ENCODE assay signal across 8 mouse cellular contexts in the genomic region with DNA sequence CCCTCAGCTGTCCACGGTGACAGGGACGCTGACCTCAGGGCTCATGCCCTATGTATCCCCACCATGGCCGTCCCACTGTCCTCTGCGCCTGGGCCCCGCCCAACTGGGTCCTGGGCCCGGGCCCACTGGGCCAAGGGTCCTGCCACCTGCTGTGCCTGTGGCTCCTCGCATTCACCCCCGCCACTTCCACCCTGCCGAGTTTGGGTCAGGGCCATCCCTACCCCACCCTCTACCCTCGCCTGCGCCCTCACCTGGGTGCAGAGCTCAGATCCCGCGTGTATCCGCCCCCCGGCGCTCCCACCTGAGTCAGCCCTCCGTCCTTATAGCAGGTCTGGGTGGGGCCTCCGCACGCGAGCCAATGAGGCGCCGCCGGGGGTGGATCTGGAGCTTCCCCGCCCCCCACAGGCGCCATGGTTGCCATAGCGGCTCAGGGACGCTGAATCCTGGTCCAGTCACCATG. TPM values are rescaled to one million over a fixed set of nuclear protein-coding genes. Genes with fewer than 3 reads are reported as not detected.
A peak's percentile ranks its signal among the peaks of the same experiment; 100 is the strongest.
DNase-seq lines count a peak whose midpoint lies in the region; ATAC-seq lines count a peak whose summit lies in the region.

Plin5 (minus strand) TSS at position 346 of the 460 bp plus-strand sequence.

- peaks cover 2% of the 10 kb centered on the region; the same call in 1 of the 2 replicates for H3K9me3 ChIP-seq in forebrain, embryonic 12.5 days
- peaks cover 3% of the 10 kb centered on the region for H3K9me3 ChIP-seq in heart, embryonic 16.5 days (replicated peaks; ENCODE audit: control insufficient read depth, low read length)
- H3K9me3 ChIP-seq in kidney, embryonic 16.5 days (ENCODE audit: low read length) = peaks cover 4% of the 10 kb centered on the region

- WGBS in forebrain, embryonic 12.5 days = 2% methylated on average over 27 of the region's 27 CpGs
- 1% methylated on average over 27 of the region's 27 CpGs for WGBS in heart, embryonic 16.5 days
- 2% methylated on average over 27 of the region's 27 CpGs for WGBS in kidney, embryonic 16.5 days

- no peak within 1 kb of the TSS for H3K27ac ChIP-seq in forebrain, embryonic 12.5 days
- no peak within 1 kb of the TSS for H3K27ac ChIP-seq in heart, embryonic 16.5 days (ENCODE audit: low read length)
- H3K27ac ChIP-seq in kidney, embryonic 16.5 days (ENCODE audit: low read length) = no peak within 1 kb of the TSS

- H3K36me3 ChIP-seq in forebrain, embryonic 12.5 days (replicated peaks) = no peaks in the 10 kb centered on the region
- no peaks in the 10 kb centered on the region for H3K36me3 ChIP-seq in heart, embryonic 16.5 days (ENCODE audit: control insufficient read depth, insufficient read depth)
- 0 out of 2 replicates have a peak, but pooled peaks cover 3% of the 10 kb centered on the region for H3K36me3 ChIP-seq in kidney, embryonic 16.5 days (ENCODE audit: insufficient read depth, low read length)

- H3K4me3 ChIP-seq in forebrain, embryonic 12.5 days (replicated peaks) = peak within 1 kb of the TSS; percentile 27
- peak within 1 kb of the TSS; percentile 47 for H3K4me3 ChIP-seq in heart, embryonic 16.5 days (ENCODE audit: low read length)
- peak within 1 kb of the TSS; percentile 48 for H3K4me3 ChIP-seq in kidney, embryonic 16.5 days (ENCODE audit: low read length)

- DNase-seq in ES-CJ7 (ENCODE audit: low read depth, low spot score) = peak; percentile 69
- DNase-seq in adrenal gland, adult 8-10 months = peak; percentile 74
- peak; percentile 70 for DNase-seq in lung, postnatal 10 days
- DNase-seq in right cerebral cortex, postnatal 4 days = peak; percentile 64
- no peak for DNase-seq in urinary bladder, postnatal 4 days (ENCODE audit: low spot score in 2 of 2)

- peaks cover 15% of the 10 kb centered on the region for H3K4me1 ChIP-seq in forebrain, embryonic 12.5 days
- peaks cover 14% of the 10 kb centered on the region for H3K4me1 ChIP-seq in heart, embryonic 16.5 days (ENCODE audit: control insufficient read depth, insufficient read depth, low read length)
- H3K4me1 ChIP-seq in kidney, embryonic 16.5 days (ENCODE audit: insufficient read depth, low read length) = peaks cover 21% of the 10 kb centered on the region

- peaks cover 69% of the 10 kb centered on the region for H3K27me3 ChIP-seq in forebrain, embryonic 12.5 days
- peaks cover 25% of the 10 kb centered on the region for H3K27me3 ChIP-seq in heart, embryonic 16.5 days (ENCODE audit: control insufficient read depth, insufficient read depth, low read length)
- peaks cover 49% of the 10 kb centered on the region for H3K27me3 ChIP-seq in kidney, embryonic 16.5 days (ENCODE audit: insufficient read depth, low read length)

- no peak within 1 kb of the TSS for H3K9ac ChIP-seq in forebrain, embryonic 12.5 days
- peak within 1 kb of the TSS; percentile 38 for H3K9ac ChIP-seq in heart, embryonic 16.5 days (ENCODE audit: low read length)
- H3K9ac ChIP-seq in kidney, embryonic 16.5 days (replicated peaks; ENCODE audit: low read length) = peak within 1 kb of the TSS; percentile 48; the same call in 1 of the 2 replicates

- peak within 1 kb of the TSS; percentile 52 for H3K4me2 ChIP-seq in forebrain, embryonic 12.5 days
- H3K4me2 ChIP-seq in heart, embryonic 16.5 days (ENCODE audit: low read depth, low read length) = peak within 1 kb of the TSS; percentile 66
- H3K4me2 ChIP-seq in kidney, embryonic 16.5 days (replicated peaks; ENCODE audit: low read depth, low read length) = peak within 1 kb of the TSS; percentile 71

- peak; percentile 42; the same call in 1 of the 2 replicates for ATAC-seq in forebrain, embryonic 12.5 days (ENCODE audit: low FRiP score)
- peak; percentile 42; the same call in 1 of the 2 replicates for ATAC-seq in heart, embryonic 16.5 days (replicated peaks; ENCODE audit: extremely low read depth, insufficient read depth, low FRiP score)
- peak; percentile 73 for ATAC-seq in kidney, embryonic 16.5 days (ENCODE audit: low FRiP score, low TSS enrichment)

RNA-seq across cellular contexts. Expression of gene Plin5, which starts in this region (rescaled TPM):
- total RNA-seq in adrenal gland, adult 8-10 months (2022) = 10 to 100 TPM; 20.4 to 32.6 (median 26.9) TPM
- 0.22 TPM in 1 of 2 replicates, not detected in the other for polyA plus RNA-seq in forebrain, embryonic 12.5 days (2016; fragmentation: Nextera tagmentation; extraction: Ambion mirVana)
- 1.6 and 2.7 TPM in 2 replicates for polyA plus RNA-seq in heart, embryonic 16.5 days (2015; fragmentation: Nextera tagmentation; extraction: Ambion mirVana)
- polyA plus RNA-seq in kidney, embryonic 16.5 days (2015; fragmentation: Nextera tagmentation; extraction: Ambion mirVana) = 1.6 and 2.6 TPM in 2 replicates

Comparison
In these comparisons a context has a peak if more than half of its experiments do, and no peak if none do; other contexts are left out.
1. Peak in ATAC-seq, H3K4me3 ChIP-seq and H3K4me2 ChIP-seq in forebrain, embryonic 12.5 days; RNA of the gene not detected or under 1 TPM.
2. DNase-seq: peak in ES-CJ7 (single experiment), adrenal gland, adult 8-10 months (single experiment), lung, postnatal 10 days (single experiment) and right cerebral cortex, postnatal 4 days (single experiment); none in urinary bladder, postnatal 4 days (0 of 2).
3. Peak in every context shown above with its lines, with median percentiles within 50 percentile points of each other: ATAC-seq, H3K4me2 ChIP-seq and H3K4me3 ChIP-seq.